24 mouse cellular contexts compared by ENCODE assay signal in the genomic region with DNA sequence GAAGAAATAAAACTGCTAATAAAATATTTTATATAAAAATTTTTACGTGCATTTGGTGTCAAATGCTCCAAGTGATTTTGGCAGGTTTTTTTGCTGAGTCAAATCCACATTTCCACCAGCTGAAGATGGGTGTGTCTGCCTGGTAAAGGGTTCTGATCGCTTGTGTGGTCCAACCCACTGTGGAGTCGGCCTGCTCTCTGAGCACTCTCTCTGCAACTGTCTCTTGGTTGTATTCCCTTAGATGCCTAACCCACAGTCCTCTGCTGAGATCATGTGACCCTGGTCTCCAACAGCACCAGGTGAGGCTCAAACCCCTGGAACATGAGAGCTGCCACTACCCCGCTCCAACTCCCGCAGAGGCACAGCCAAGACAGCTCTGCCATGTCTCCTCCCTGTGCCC. TPM values are rescaled to one million over a fixed set of nuclear protein-coding genes. Genes with fewer than 3 reads are reported as not detected.
"Had no signal": no experiment of that assay in that cellular context is flagged by ENCODE, and none has a peak within 500 bp of the region (broad histone marks: within the 10 kb centered on the region; RNA-seq: fewer than 3 reads in every experiment).

No protein-coding gene starts in this region.

- H3K9ac ChIP-seq: liver, embryonic 14.5 days; lung, embryonic 14.5 days; midbrain, embryonic 13.5 days; neural tube, embryonic 13.5 days; neural tube, embryonic 15.5 days had no signal

- H3K9me3 ChIP-seq: midbrain, embryonic 13.5 days; neural tube, embryonic 13.5 days; neural tube, embryonic 15.5 days had no signal

- H3K27ac ChIP-seq: liver, embryonic 14.5 days; macrophage; midbrain, embryonic 13.5 days; neural tube, embryonic 13.5 days; neural tube, embryonic 15.5 days had no signal

- H3K4me2 ChIP-seq: lung, embryonic 14.5 days; midbrain, embryonic 11.5 days; midbrain, embryonic 13.5 days; neural tube, embryonic 13.5 days; neural tube, embryonic 15.5 days had no signal

- ATAC-seq: midbrain, embryonic 13.5 days; midbrain, embryonic 16.5 days had no signal

- H3K4me3 ChIP-seq: midbrain, embryonic 13.5 days; myocyte; neural tube, embryonic 13.5 days; neural tube, embryonic 15.5 days had no signal

- DNase-seq: lung, adult 18-20 months; lung, embryonic 14.5 days; lung, postnatal 14 days; lung, postnatal 36 days; retina, postnatal 1 day; right cerebral cortex, adult 18-20 months; right cerebral cortex, postnatal 25 days; right cerebral cortex, postnatal 4 days; spleen, adult 18-20 months; thymus, adult 18-20 months; thymus, postnatal 14 days; thymus, postnatal 36 days had no signal

- H3K4me1 ChIP-seq: neural tube, embryonic 15.5 days had no signal

- H3K27me3 ChIP-seq: midbrain, embryonic 13.5 days; neural tube, embryonic 13.5 days; neural tube, embryonic 15.5 days had no signal

RNA-seq across cellular contexts. Expression of gene Tff3, which starts 11.5 kb away (rescaled TPM):
- total RNA-seq: megakaryocyte progenitor cell, adult 5-6 weeks; megakaryocyte-erythroid progenitor cell, adult 5-6 weeks had no signal
- polyA plus RNA-seq: lung, embryonic 14.5 days; macrophage; myocyte had no signal

RNA-seq across cellular contexts. Expression of gene Tff2, which starts 26.1 kb away (rescaled TPM):
- total RNA-seq: megakaryocyte progenitor cell, adult 5-6 weeks; megakaryocyte-erythroid progenitor cell, adult 5-6 weeks had no signal
- polyA plus RNA-seq: liver, embryonic 14.5 days; lung, embryonic 14.5 days; macrophage; midbrain, embryonic 11.5 days; midbrain, embryonic 13.5 days; midbrain, embryonic 16.5 days; myocyte; neural tube, embryonic 11.5 days; neural tube, embryonic 13.5 days; neural tube, embryonic 15.5 days had no signal

RNA-seq across cellular contexts. Expression of gene Tff1, which starts 47.1 kb away (rescaled TPM):
- total RNA-seq: megakaryocyte progenitor cell, adult 5-6 weeks; megakaryocyte-erythroid progenitor cell, adult 5-6 weeks had no signal
- polyA plus RNA-seq: liver, embryonic 14.5 days; lung, embryonic 14.5 days; lung, embryonic 16.5 days; macrophage; midbrain, embryonic 11.5 days; midbrain, embryonic 13.5 days; midbrain, embryonic 16.5 days; neural tube, embryonic 11.5 days; neural tube, embryonic 13.5 days; neural tube, embryonic 15.5 days had no signal
